Mouse (Mus musculus): Measurements from ENCODE around the gene Pcsk5. TPM values are rescaled to one million over a fixed set of nuclear protein-coding genes. Genes with fewer than 3 reads are reported as not detected.

The Pcsk5 gene
- total and polyA plus RNA-seq, 3 experiments = not detected

DNA sequence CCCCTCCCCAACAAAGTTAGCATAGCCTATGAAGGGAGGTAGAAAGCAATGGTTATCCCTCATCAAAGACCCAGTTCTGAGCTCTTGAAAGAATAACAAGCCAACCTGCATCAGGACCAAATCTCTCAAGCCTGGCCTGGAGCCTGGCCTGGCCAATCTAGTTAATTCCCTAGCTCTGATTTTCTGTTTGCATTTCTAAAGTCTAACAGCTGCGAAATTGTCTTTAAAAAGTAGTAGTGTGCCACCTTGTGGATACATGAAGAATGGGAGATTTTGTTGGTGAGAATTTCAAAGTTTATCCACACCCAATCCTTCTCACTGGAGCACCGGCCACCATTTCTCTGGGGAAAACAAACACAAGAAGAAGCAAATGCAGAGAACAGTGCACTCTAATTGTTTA, 449.0 kb downstream of the Pcsk5 start:
- dilution Hi-C loops (cut with MboI; ENCODE audit: extremely low pct_ligation_motif_present, extremely low pct_unique_long_range_greater_than_20kb, low sequenced_read_pairs) = no loop called here

DNA sequence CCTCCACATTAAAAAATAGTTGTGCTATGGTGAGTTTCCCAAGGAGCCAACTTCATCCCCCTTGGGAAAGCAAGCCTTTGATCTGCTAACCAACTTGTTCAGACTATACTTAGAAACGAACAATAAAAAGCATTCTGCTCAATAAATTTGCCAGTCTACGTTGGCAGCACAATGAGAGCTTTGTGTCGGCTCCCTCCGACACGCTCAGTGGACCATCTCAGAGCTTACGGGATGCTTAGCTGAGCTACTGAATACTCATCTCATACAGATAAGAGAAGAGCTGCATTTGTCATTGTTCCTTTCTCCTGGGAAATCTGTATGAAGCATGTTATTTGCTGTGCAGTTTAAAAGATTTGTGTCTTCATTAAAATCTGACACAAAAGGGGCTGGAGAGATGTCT, 451.0 kb downstream of the Pcsk5 start:
- dilution Hi-C loops (cut with MboI; ENCODE audit: extremely low pct_ligation_motif_present, extremely low pct_unique_long_range_greater_than_20kb, low sequenced_read_pairs) = no loop called here
- TF ChIP-seq ZC3H11A (IDR thresholded peaks at IDR 0.05; ENCODE audit: low read depth, low read length) (no peak), ZMIZ1 (IDR thresholded peaks at IDR 0.05; ENCODE audit: low read depth, low read length) (no peak), UBTF (IDR thresholded peaks at IDR 0.05; ENCODE audit: low read depth, low read length) (no peak), HCFC1 (IDR thresholded peaks at IDR 0.05; ENCODE audit: low read depth, low read length) (no peak), MAFK (IDR thresholded peaks at IDR 0.05; ENCODE audit: insufficient replicate concordance, low read length) (no peak), POLR2AphosphoS2 (IDR thresholded peaks at IDR 0.05; ENCODE audit: low read depth, low read length) (no peak), SIN3A (IDR thresholded peaks at IDR 0.05; ENCODE audit: low read length) (no peak), TCF12 (IDR thresholded peaks at IDR 0.05; ENCODE audit: low read depth, low read length) (no peak), USF1 (IDR thresholded peaks at IDR 0.05; ENCODE audit: low read depth, low read length) (no peak), KAT2A (IDR thresholded peaks at IDR 0.05; ENCODE audit: insufficient replicate concordance, low read length) (no peak), NRF1 (IDR thresholded peaks at IDR 0.05; ENCODE audit: low read depth, low read length) (no peak), ELF1 (IDR thresholded peaks at IDR 0.05; ENCODE audit: low read depth, low read length) (no peak), NELFE (IDR thresholded peaks at IDR 0.05; ENCODE audit: low read depth, low read length) (no peak), EP300 (IDR thresholded peaks at IDR 0.05; ENCODE audit: low read length) (no peak)
- DNase-seq (ENCODE audit: extremely low read depth) = no peak
- H3K27me3 ChIP-seq (replicated peaks) = no peaks in the 10 kb centered on the region
- no peaks in the 10 kb centered on the region for H3K9me3 ChIP-seq (replicated peaks; ENCODE audit: low read length)
- no peak overlapping the region for H3K4me3 ChIP-seq (replicated peaks in 1 of 3; ENCODE audit: low read depth in 2 of 3, low read length in 2 of 3, poor library complexity in 1 of 3)
- no peak overlapping the region for H3K4me2 ChIP-seq (ENCODE audit: insufficient read depth, low read depth, poor library complexity, severe bottlenecking)
- no peak overlapping the region for H3K27ac ChIP-seq (ENCODE audit: insufficient read depth, low read depth)
- in situ Hi-C loops (cut with MboI; ENCODE audit: low pct_ligation_motif_present, low pct_unique_long_range_greater_than_20kb, low sequenced_read_pairs) = no loop called here
- no peaks in the 10 kb centered on the region for H3K79me2 ChIP-seq (replicated peaks; ENCODE audit: control insufficient read depth, extremely low read depth, insufficient read depth, poor library complexity, severe bottlenecking)
- no peak overlapping the region for H3K9ac ChIP-seq (ENCODE audit: insufficient read depth, low read depth)
- H3K4me1 ChIP-seq (ENCODE audit: control insufficient read depth in 1 of 2, insufficient read depth in 2 of 2) = peaks cover 4 to 5% of the 10 kb centered on the region in 2 experiments; a peak in 2 of 4 replicates
- H3K36me3 ChIP-seq (replicated peaks in 1 of 2; ENCODE audit: control insufficient read depth in 1 of 2, insufficient read depth in 1 of 2, low read length in 1 of 2) = no peaks in the 10 kb centered on the region

More for the DNA sequence above, 449.0 kb downstream of the Pcsk5 start:
- no peaks in the 10 kb centered on the region for H3K79me2 ChIP-seq (replicated peaks; ENCODE audit: control insufficient read depth, extremely low read depth, insufficient read depth, poor library complexity, severe bottlenecking)
- no peaks in the 10 kb centered on the region for H3K27me3 ChIP-seq (replicated peaks)
- no peak overlapping the region for H3K4me3 ChIP-seq (replicated peaks in 1 of 3; ENCODE audit: low read depth in 2 of 3, low read length in 2 of 3, poor library complexity in 1 of 3)
- in situ Hi-C loops (cut with MboI; ENCODE audit: low pct_ligation_motif_present, low pct_unique_long_range_greater_than_20kb, low sequenced_read_pairs) = no loop called here
- no peak overlapping the region for H3K9ac ChIP-seq (ENCODE audit: insufficient read depth, low read depth)
- no peaks in the 10 kb centered on the region for H3K36me3 ChIP-seq (replicated peaks in 1 of 2; ENCODE audit: control insufficient read depth in 1 of 2, insufficient read depth in 1 of 2, low read length in 1 of 2)
- DNase-seq (ENCODE audit: extremely low read depth) = peak; percentile 36
- TF ChIP-seq JUND (conservative IDR thresholded peaks at IDR 0.05; ENCODE audit: low read depth, low read length) (no peak), TCF12 (IDR thresholded peaks at IDR 0.05; ENCODE audit: low read depth, low read length) (no peak), ZKSCAN1 (IDR thresholded peaks at IDR 0.05; ENCODE audit: borderline replicate concordance, low read depth, low read length) (no peak), ZMIZ1 (IDR thresholded peaks at IDR 0.05; ENCODE audit: low read depth, low read length) (no peak), MEF2A (IDR thresholded peaks at IDR 0.05; ENCODE audit: borderline replicate concordance, low read depth, low read length) (no peak), POLR2AphosphoS2 (IDR thresholded peaks at IDR 0.05; ENCODE audit: low read depth, low read length) (no peak), NRF1 (IDR thresholded peaks at IDR 0.05; ENCODE audit: low read depth, low read length) (no peak), ZC3H11A (IDR thresholded peaks at IDR 0.05; ENCODE audit: low read depth, low read length) (peak; percentile 69), CTCF (conservative IDR thresholded peaks at IDR 0.05 in 1 of 2, IDR thresholded peaks at IDR 0.05 in 1 of 2; ENCODE audit: low read depth in 2 of 2, low read length in 2 of 2) (peak; percentile 14 to 86; a peak in 3 of 4 replicates), HCFC1 (IDR thresholded peaks at IDR 0.05; ENCODE audit: low read depth, low read length) (no peak), GABPA (IDR thresholded peaks at IDR 0.05; ENCODE audit: insufficient replicate concordance, low read depth, low read length) (no peak), RAD21 (IDR thresholded peaks at IDR 0.05; ENCODE audit: low read depth, low read length) (peak; percentile 86), JUN (IDR thresholded peaks at IDR 0.05; ENCODE audit: insufficient read depth, low read depth, low read length) (no peak), ELF1 (IDR thresholded peaks at IDR 0.05; ENCODE audit: low read depth, low read length) (no peak), BHLHE40 (IDR thresholded peaks at IDR 0.05; ENCODE audit: low read depth, low read length) (no peak), E2F4 (IDR thresholded peaks at IDR 0.05; ENCODE audit: insufficient replicate concordance, low read depth, low read length) (no peak), TBP (conservative IDR thresholded peaks at IDR 0.05; ENCODE audit: low read depth, low read length) (no peak), PAX5 (IDR thresholded peaks at IDR 0.05; ENCODE audit: low read length) (no peak), EP300 (IDR thresholded peaks at IDR 0.05; ENCODE audit: low read length) (no peak), SMC3 (IDR thresholded peaks at IDR 0.05; ENCODE audit: low read depth, low read length) (peak; percentile 88)
- H3K27ac ChIP-seq (ENCODE audit: insufficient read depth, low read depth) = no peak overlapping the region
- no peak overlapping the region for H3K4me2 ChIP-seq (ENCODE audit: insufficient read depth, low read depth, poor library complexity, severe bottlenecking)
- no peaks in the 10 kb centered on the region for H3K9me3 ChIP-seq (replicated peaks; ENCODE audit: low read length)
- H3K4me1 ChIP-seq (ENCODE audit: control insufficient read depth in 1 of 2, insufficient read depth in 2 of 2) = peaks cover 0 to 7% of the 10 kb centered on the region in 2 experiments; a peak in 2 of 4 replicates
